Mouse (Mus musculus) hindbrain, postnatal 0 days (tissue): ENCODE results near the gene Cat. TPM values are rescaled to one million over a fixed set of nuclear protein-coding genes. Genes with fewer than 3 reads are reported as not detected.

Source experiments
- ATAC-seq: fragments of 200-750 bp; cut with Nextera tagmentation; 2 replicates; pipeline ENCODE4 v1.8.0; 2017; ENCODE audit warnings: mild to moderate bottlenecking, moderate TSS enrichment, moderate library complexity
- DNase-seq: peaks from one replicate; pipeline ENCODE4 v3.0.0-alpha.2; 2015; ENCODE audit warnings: low spot score
- H3K27ac ChIP-seq: fragments of 300-500 bp; sonication (generic); 2 replicates; pipeline ENCODE4 v1.5.1; 2014; ENCODE audit warnings: mild to moderate bottlenecking
- H3K27me3 ChIP-seq: fragments of 300-500 bp; sonication (generic); 2 replicates; pipeline ENCODE4 v1.6.1; 2014; ENCODE audit warnings: low read length, mixed read lengths; ENCODE audit not compliant: insufficient read depth
- H3K36me3 ChIP-seq: fragments of 300-500 bp; sonication (generic); 2 replicates; pipeline ENCODE4 v1.6.1; 2014; ENCODE audit warnings: low read length, mixed read lengths; ENCODE audit not compliant: insufficient read depth
- H3K4me1 ChIP-seq: fragments of 300-500 bp; sonication (generic); 2 replicates; pipeline ENCODE4 v1.6.1; 2014; ENCODE audit warnings: antibody characterized with exemption, low read length, mixed read lengths; ENCODE audit not compliant: insufficient read depth
- H3K4me2 ChIP-seq: fragments of 300-500 bp; sonication (generic); 2 replicates; pipeline ENCODE4 v1.6.1; 2014; ENCODE audit warnings: low read depth, mild to moderate bottlenecking, low read length, moderate library complexity, mixed read lengths
- H3K4me3 ChIP-seq: fragments of 300-500 bp; sonication (generic); 2 replicates; pipeline ENCODE4 v1.5.1; 2014; ENCODE audit warnings: low read length
- H3K9ac ChIP-seq: fragments of 300-500 bp; sonication (generic); replicated peaks from 2 replicates; pipeline ENCODE4 v1.6.1; 2014; ENCODE audit warnings: mild to moderate bottlenecking, low read length, moderate library complexity, mixed read lengths
- H3K9me3 ChIP-seq: fragments of 300-500 bp; sonication (generic); 2 replicates; pipeline ENCODE4 v1.6.1; 2016; ENCODE audit warnings: low read length, mixed read lengths
- CTCF ChIP-seq: IDR thresholded peaks from 2 replicates; pipeline ENCODE4 v1.5.1; 2016; ENCODE audit warnings: antibody characterized with exemption, control low read depth, low read depth
- WGBS: fragments of 180-500 bp; shearing (Covaris S2); extraction: QIAGEN DNeasy Blood & Tissue Kit; methylation state at CpG from one replicate; pipeline ENCODE4 v1.1.7; 2014; 5-methylcytosine and 5-hydroxymethylcytosine counted together
- polyA plus RNA-seq: library from polyadenylated mRNA; unstranded; fragments of >200 nt; fragmentation: Nextera tagmentation; extraction: Ambion mirVana; gene quantifications from 2 replicates; pipeline ENCODE4 v1.2.1, GENCODE M21; 2015
- total RNA-seq: library from RNA; depleted of rRNA; stranded (reverse); fragments of >200 nt; gene quantifications from 2 replicates; pipeline ENCODE4 v1.2.3, GENCODE M21; 2014

Gene Cat
- total and polyA plus RNA-seq, 2 experiments from 2014 or later: 71.4 to 112 TPM

DNA sequence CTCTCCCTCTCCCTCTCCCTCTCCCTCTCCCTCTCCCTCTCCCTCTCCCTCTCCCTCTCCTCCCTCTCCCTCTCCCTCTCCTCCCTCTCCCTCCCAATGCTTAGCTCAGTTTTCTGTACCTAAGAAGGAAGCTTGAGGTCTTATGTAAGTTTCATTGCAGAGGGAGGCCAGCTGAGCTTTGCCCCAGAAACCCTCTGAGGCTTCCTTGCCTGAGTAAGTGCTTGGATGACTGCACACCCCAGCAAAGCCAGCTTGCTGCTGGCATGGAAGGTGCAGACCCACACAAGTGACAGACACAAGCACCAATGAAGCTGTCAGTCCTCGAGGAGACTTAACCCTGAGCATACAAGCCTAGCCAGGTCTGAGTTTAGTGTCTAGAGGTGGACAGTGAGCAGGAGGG, 54.2 kb downstream of the Cat start:
- Histone ChIP-seq H3K9me3 (no peaks in the 10 kb centered on the region), H3K4me1 (no peaks in the 10 kb centered on the region), H3K27me3 (no peaks in the 10 kb centered on the region), H3K9ac (no peak overlapping the region), H3K4me3 (no peak overlapping the region), H3K36me3 (no peaks in the 10 kb centered on the region), H3K27ac (no peak overlapping the region), H3K4me2 (no peak overlapping the region)
- ATAC-seq (no peak), DNase-seq (no peak)
- WGBS: 62% methylated on average over 1 of the region's 1 CpGs
- TF ChIP-seq CTCF: no peak

- no peaks in the 10 kb centered on the region for H3K27me3 ChIP-seq
- H3K27ac ChIP-seq: no peak overlapping the region
- DNase-seq (no peak), ATAC-seq (no peak)
- H3K9me3 ChIP-seq: no peaks in the 10 kb centered on the region
- 82% methylated on average over 3 of the region's 3 CpGs for WGBS
- no peaks in the 10 kb centered on the region for H3K36me3 ChIP-seq
- no peak overlapping the region for H3K4me2 ChIP-seq
- no peak for TF ChIP-seq CTCF
- no peak overlapping the region for H3K4me3 ChIP-seq
- H3K9ac ChIP-seq: no peak overlapping the region
- no peaks in the 10 kb centered on the region for H3K4me1 ChIP-seq
These were observed 56.6 kb downstream of the Cat start for GRCm38 (mm10) chr2:103428356-103428755.

GRCm38 (mm10) chr2:103425456-103426063, 59.4 kb downstream of the Cat start:
- Histone ChIP-seq H3K9ac (no peak overlapping the region), H3K4me1 (no peaks in the 10 kb centered on the region), H3K27me3 (no peaks in the 10 kb centered on the region), H3K4me2 (no peak overlapping the region), H3K27ac (no peak overlapping the region), H3K36me3 (no peaks in the 10 kb centered on the region), H3K4me3 (no peak overlapping the region), H3K9me3 (no peaks in the 10 kb centered on the region)
- TF ChIP-seq CTCF: no peak
- DNase-seq: no peak
- ATAC-seq: no peak
- WGBS: 79% methylated on average over 11 of the region's 11 CpGs

GRCm38 (mm10) chr2:103424349-103425026, 60.5 kb downstream of the Cat start:
- ATAC-seq: peak; percentile 71
- TF ChIP-seq CTCF: peak; percentile 91
- Histone ChIP-seq H3K27me3 (no peaks in the 10 kb centered on the region), H3K27ac (no peak overlapping the region), H3K9me3 (no peaks in the 10 kb centered on the region), H3K4me2 (no peak overlapping the region), H3K9ac (no peak overlapping the region), H3K4me3 (no peak overlapping the region), H3K4me1 (no peaks in the 10 kb centered on the region), H3K36me3 (no peaks in the 10 kb centered on the region)
- WGBS: 26% methylated on average over 12 of the region's 12 CpGs
- peak; percentile 82 for DNase-seq

DNA sequence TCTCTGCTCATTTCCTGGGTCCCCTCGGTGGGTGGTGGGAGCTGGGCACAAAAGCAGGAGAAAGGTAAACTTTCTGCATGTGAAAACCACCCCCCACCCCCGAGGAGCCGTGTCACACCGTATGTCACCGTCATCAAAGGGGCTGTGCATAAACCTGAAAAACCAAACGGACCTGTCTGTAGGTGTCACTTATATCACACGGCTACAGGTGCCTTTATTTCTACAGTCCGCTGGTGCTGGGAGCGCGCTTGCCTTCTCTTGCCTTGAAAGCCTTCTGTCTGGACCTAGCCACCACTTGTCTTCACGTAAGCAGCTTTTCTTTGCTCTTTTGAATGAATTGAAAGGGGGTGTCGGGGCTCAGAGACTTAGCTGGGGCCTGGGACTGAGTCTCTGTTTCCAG, 61.1 kb downstream of the Cat start:
- ATAC-seq (no peak), DNase-seq (no peak)
- no peaks in the 10 kb centered on the region for H3K36me3 ChIP-seq
- H3K27ac ChIP-seq: no peak overlapping the region
- 68% methylated on average over 12 of the region's 12 CpGs for WGBS
- no peaks in the 10 kb centered on the region for H3K4me1 ChIP-seq
- no peak overlapping the region for H3K9ac ChIP-seq
- TF ChIP-seq CTCF: no peak
- no peaks in the 10 kb centered on the region for H3K27me3 ChIP-seq
- H3K9me3 ChIP-seq: no peaks in the 10 kb centered on the region
- no peak overlapping the region for H3K4me2 ChIP-seq
- H3K4me3 ChIP-seq: no peak overlapping the region

DNA sequence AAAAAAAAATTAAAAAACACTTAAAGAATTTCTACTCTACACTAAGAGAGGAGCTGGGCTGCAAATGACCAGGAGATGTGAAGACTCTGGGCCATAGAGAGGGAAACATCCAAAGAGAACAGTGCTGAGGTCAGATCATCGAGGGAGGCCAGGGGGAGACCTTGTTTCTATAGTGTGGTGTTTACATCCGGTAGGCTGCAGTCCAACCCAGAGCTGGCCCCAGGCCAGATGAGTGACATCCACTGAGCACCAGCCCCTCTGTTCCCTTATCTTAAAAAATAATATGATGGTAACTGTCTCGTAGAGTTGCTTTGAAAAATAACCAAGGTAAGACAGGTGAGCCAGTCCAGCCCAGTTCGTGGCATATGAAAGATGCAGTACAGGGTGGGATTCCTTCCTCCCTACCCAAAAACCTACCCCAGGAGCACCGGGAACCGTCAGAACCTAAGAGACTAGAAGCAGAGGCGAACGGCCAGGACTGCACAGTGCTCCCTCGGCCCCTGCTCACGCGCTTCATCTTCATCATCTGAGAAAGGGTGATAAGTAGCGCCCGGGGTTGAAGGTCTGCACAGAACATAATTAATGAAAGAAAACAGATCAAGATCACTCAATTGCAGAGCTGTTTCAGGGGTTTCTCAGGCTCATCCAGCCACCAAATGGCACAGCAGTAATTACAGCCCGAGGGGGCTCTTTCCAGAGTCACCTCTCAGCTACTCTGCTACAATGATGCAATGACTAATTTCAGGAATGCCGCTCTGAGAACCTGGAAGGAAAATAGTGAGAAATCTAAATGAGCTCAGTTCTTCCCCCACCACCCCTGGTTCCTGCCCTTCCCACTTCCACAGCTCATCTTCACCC, 64.1 kb downstream of the Cat start:
- Histone ChIP-seq H3K27ac (no peak overlapping the region), H3K4me1 (no peaks in the 10 kb centered on the region), H3K4me3 (no peak overlapping the region), H3K9ac (no peak overlapping the region), H3K4me2 (no peak overlapping the region), H3K36me3 (no peaks in the 10 kb centered on the region), H3K27me3 (no peaks in the 10 kb centered on the region), H3K9me3 (no peaks in the 10 kb centered on the region)
- TF ChIP-seq CTCF: no peak
- no peak for ATAC-seq
- DNase-seq: no peak
- WGBS: 68% methylated on average over 15 of the region's 15 CpGs
